Mouse (Mus musculus) spleen, adult 2 months (tissue): Measurements from ENCODE around the gene Coq9.

ENCODE experiments used
- CTCF ChIP-seq: fragments of 200-500 bp; IDR thresholded peaks from 2 replicates; pipeline ENCODE4 v1.5.1; 2011; ENCODE audit warnings: mild to moderate bottlenecking, inconsistent platforms; ENCODE audit not compliant: insufficient read depth, insufficient read length, insufficient replicate concordance; ENCODE audit errors: extremely low read depth
- POLR2A ChIP-seq: fragments of 200-500 bp; IDR thresholded peaks from 2 replicates; pipeline ENCODE4 v1.6.1; 2011; ENCODE audit warnings: low read depth, low read length, inconsistent platforms

- TF ChIP-seq CTCF (no peak), POLR2A (no peak)
Observed at GRCm38 (mm10) chr8:94821381-94821780, 16.7 kb upstream of the Coq9 start.
